Mouse (Mus musculus) kidney, embryonic 15.5 days (tissue): ENCODE results near the gene Aldh4a1. TPM values are rescaled to one million over a fixed set of nuclear protein-coding genes. Genes with fewer than 3 reads are reported as not detected.

ENCODE experiments used
- ATAC-seq: fragments of 200-750 bp; cut with Nextera tagmentation; replicated peaks from 2 replicates; pipeline ENCODE4 v1.8.0; 2017; ENCODE audit warnings: moderate TSS enrichment; ENCODE audit not compliant: low FRiP score
- H3K27ac ChIP-seq: fragments of 300-500 bp; sonication (generic); 2 replicates; pipeline ENCODE4 v1.5.1; 2015; ENCODE audit warnings: mild to moderate bottlenecking, inconsistent platforms
- H3K27me3 ChIP-seq: fragments of 300-500 bp; sonication (generic); 2 replicates; pipeline ENCODE4 v1.6.1; 2015; ENCODE audit warnings: inconsistent platforms
- H3K36me3 ChIP-seq: fragments of 300-500 bp; sonication (generic); 2 replicates; pipeline ENCODE4 v1.6.1; 2015; ENCODE audit warnings: inconsistent platforms
- H3K4me1 ChIP-seq: fragments of 300-500 bp; sonication (generic); 2 replicates; pipeline ENCODE4 v1.6.1; 2015; ENCODE audit warnings: inconsistent platforms
- H3K4me2 ChIP-seq: fragments of 300-500 bp; sonication (generic); 2 replicates; pipeline ENCODE4 v1.6.1; 2015; ENCODE audit warnings: moderate library complexity, mild to moderate bottlenecking, inconsistent platforms
- H3K4me3 ChIP-seq: fragments of 300-500 bp; sonication (generic); replicated peaks from 2 replicates; pipeline ENCODE4 v1.5.1; 2015; ENCODE audit warnings: mild to moderate bottlenecking, inconsistent platforms
- H3K9ac ChIP-seq: fragments of 300-500 bp; sonication (generic); 2 replicates; pipeline ENCODE4 v1.6.1; 2015; ENCODE audit warnings: mild to moderate bottlenecking, inconsistent platforms
- H3K9me3 ChIP-seq: fragments of 300-500 bp; sonication (generic); replicated peaks from 2 replicates; pipeline ENCODE4 v1.6.1; 2016; ENCODE audit warnings: inconsistent platforms
- WGBS: fragments of 180-500 bp; shearing (Covaris S2); methylation state at CpG from one replicate; pipeline ENCODE4 v1.1.7; 2015; ENCODE audit warnings: mixed read lengths; 5-methylcytosine and 5-hydroxymethylcytosine counted together
- polyA plus RNA-seq: library from polyadenylated mRNA; unstranded; fragments of >200 nt; fragmentation: Nextera tagmentation; extraction: Ambion mirVana; gene quantifications from 2 replicates; pipeline ENCODE4 v1.2.1, GENCODE M21; 2015

The Aldh4a1 gene
- 80.5 and 85.0 TPM in 2 replicates for polyA plus RNA-seq

DNA sequence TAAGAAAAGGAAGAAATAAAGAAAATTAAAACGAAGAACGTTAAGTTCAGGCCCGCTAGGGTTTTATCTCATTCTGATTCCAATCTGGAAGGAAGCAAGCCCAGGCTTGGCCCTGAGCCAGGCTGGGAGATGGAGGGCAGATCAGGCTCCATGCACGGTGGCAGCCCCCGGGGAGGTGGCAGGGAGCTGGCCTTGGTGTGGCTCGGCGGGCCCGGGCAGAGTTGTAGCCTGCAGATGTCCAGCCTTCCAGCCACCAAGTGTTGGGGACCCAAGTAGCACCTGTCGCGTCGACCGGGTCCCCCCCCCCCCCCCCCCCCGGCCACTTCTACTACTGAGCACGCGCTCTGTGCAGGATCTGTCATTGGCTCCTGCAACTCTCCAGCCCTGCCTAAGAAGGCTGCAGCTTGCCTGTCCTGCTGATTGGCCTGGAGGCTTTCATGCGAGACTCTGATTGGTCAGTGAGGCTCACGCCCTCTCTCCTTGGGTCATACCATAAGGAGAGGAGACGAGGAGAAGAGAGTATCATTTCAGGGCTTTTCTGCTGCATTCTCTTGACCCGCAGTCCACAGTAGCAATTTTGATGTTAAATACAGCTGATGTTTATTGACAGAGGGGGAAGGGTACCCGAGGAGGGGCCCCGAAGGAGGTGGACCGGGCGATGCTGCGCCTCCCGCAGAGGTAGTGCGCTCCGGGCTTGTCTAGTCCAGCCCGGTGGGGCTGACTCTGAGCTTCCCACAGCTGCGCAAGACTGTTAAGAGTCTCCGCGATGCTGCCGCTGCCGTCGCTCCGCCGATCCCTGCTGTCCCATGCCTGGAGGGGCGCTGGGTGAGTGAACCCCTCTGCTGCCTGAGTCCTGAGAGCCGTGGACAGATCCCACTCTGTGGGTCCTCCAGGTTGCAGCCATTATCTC, at the start of gene Aldh4a1:
Gene Aldh4a1 (plus strand): TSS at position 494 of the 910 bp plus-strand sequence.
- Histone ChIP-seq H3K36me3 (0 out of 2 replicates have a peak, but pooled peaks cover 4% of the 10 kb centered on the region), H3K4me3 (peak within 1 kb of the TSS; percentile 84), H3K27me3 (no peaks in the 10 kb centered on the region), H3K4me1 (peaks cover 33% of the 10 kb centered on the region), H3K27ac (peak within 1 kb of the TSS; percentile 91), H3K9me3 (no peaks in the 10 kb centered on the region), H3K4me2 (peak within 1 kb of the TSS; percentile 77), H3K9ac (peak within 1 kb of the TSS; percentile 73)
- ATAC-seq: peak; percentile 99
- under 1% methylated on average over 38 of the region's 38 CpGs for WGBS

DNA sequence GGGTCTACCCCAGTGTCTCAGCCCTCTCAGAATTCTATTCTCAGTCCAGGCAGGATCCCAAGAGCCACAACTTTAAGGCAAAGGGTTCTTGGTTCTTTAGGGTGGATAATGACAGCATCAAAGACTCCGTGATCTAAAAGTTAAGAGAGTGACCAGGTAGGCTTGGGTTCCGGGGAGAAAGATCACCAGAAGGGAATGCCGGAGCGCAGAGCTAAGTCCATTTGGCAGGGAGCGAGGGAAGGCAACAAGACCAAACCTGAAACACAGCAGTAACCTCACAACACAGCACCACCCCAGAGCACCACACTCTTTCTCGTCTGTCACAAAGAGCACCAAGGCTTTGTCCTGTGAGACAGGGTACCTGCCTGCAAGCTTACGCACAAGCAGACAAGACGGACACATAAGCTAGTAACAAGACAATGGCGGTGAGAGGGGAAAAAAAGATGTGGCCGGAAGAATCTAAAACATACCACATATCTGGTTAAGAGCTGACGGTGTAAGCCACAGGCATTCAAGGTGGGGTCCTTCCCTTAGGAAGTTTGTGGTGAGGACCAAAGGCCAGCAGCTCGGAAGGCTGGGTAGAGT, 49.6 kb upstream of the Aldh4a1 start:
- H3K9ac ChIP-seq: no peak overlapping the region
- H3K9me3 ChIP-seq: no peaks in the 10 kb centered on the region
- no peak overlapping the region for H3K4me3 ChIP-seq
- H3K36me3 ChIP-seq: no peaks in the 10 kb centered on the region
- no peak overlapping the region for H3K4me2 ChIP-seq
- no peak overlapping the region for H3K27ac ChIP-seq
- peaks cover 10% of the 10 kb centered on the region for H3K27me3 ChIP-seq
- H3K4me1 ChIP-seq: peaks cover 34% of the 10 kb centered on the region
- WGBS: 89% methylated on average over 12 of the region's 12 CpGs
- ATAC-seq: no peak

DNA sequence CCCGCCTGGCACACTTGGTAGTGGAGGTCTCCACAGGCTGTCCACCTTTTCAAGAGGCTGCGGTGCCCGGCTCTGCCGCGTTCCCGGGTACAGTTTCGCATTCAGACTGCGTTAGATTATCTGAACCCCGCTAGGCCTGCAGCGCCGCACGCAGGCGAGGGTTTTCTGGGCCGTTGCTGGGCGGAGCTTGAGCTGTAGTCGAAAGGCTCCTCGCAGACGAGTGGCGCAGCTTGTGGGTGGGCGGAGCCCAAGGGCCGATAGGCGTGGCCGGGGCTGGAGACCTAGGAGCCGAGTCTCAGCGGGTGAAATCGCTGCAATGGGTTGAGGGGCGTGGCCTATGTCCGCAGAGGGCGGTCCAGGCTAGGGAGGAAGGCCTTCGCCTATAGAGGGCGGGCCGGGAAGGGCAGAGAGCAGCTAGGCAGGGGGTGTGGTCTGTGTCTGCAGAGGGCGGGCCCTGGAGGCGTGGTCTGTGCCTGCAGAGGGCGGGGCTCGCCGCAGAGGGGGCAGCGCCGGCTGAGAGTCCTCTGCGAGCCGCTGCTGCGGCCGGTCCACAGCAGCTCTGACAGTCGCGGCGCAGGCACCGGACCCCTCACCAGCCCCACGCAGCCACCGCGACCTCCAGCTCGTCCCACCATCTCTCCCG, 48.4 kb upstream of the Aldh4a1 start:
- under 1% methylated on average over 52 of the region's 52 CpGs for WGBS
- no peaks in the 10 kb centered on the region for H3K9me3 ChIP-seq
- peak overlapping the region; percentile 95 for H3K4me2 ChIP-seq
- peak overlapping the region; percentile 67 for H3K4me3 ChIP-seq
- peaks cover 47% of the 10 kb centered on the region for H3K4me1 ChIP-seq
- H3K36me3 ChIP-seq: no peaks in the 10 kb centered on the region
- peak overlapping the region; percentile 74 for H3K9ac ChIP-seq
- peak overlapping the region; percentile 90 for H3K27ac ChIP-seq
- peak; percentile 95 for ATAC-seq
- peaks cover 10% of the 10 kb centered on the region for H3K27me3 ChIP-seq

DNA sequence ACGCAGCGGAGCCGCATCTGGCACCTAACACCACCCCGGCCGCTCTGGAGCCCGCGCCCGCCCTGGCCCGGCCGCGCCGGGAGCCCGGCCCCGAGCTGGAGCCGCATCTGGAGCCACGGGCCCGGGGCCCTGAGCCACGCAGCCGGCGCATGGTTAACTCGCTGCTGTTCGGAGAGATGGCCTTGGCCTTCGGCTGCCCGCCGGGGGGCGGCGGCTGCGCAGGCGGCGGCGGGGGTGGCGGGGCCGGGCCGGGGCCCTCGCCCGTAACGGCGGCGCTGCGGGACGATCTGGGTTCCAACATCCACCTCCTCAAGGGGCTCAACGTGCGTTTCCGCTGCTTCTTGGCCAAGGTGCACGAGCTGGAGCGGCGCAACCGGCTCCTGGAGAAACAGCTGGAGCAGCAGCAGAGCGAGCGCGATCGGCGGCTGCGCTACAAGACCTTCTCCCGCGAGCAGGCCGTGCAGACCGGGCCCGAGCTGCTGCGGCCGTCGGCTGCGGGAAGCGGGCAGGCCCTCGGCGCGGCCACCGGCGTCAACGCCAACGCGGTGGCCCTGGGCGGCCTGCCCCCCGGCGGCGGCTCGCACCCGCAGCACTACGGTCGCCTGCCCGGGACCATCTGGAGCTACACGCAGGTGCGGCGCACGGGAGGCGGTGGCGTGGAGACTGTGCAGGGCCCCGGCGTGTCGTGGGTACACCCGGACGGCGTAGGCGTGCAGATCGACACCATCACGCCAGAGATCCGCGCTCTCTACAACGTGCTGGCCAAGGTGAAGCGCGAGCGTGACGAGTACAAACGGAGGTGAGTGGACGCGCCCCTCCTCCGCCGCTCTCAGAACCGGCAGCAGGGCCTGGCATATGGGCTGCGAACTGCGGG, 47.6 kb upstream of the Aldh4a1 start:
- peak overlapping the region; percentile 67 for H3K4me3 ChIP-seq
- WGBS: under 1% methylated on average over 107 of the region's 111 CpGs
- no peaks in the 10 kb centered on the region for H3K9me3 ChIP-seq
- H3K4me2 ChIP-seq: peak overlapping the region; percentile 95
- peak overlapping the region; percentile 90 for H3K27ac ChIP-seq
- peaks cover 54% of the 10 kb centered on the region for H3K4me1 ChIP-seq
- ATAC-seq: peak; percentile 73; the same call in 1 of the 2 replicates
- peak overlapping the region; percentile 74 for H3K9ac ChIP-seq
- H3K36me3 ChIP-seq: no peaks in the 10 kb centered on the region
- peaks cover 10% of the 10 kb centered on the region; the same call in 1 of the 2 replicates for H3K27me3 ChIP-seq

DNA sequence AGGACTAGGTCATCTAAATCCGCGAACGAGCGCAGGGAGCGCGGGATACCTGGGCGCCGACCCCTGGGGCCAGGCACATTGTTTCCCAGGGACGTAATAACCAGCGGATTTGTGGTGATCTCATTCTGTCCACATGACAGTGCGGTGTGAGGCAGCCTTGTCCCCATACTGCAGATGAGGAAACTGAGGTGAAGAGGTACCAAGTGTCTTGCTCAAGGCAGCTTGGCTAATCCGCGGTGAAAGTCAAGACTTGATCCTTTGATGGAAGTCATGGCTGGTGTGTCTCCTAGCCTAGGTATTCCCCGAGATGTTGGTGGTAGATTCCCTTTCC, 47.0 kb upstream of the Aldh4a1 start:
- H3K4me2 ChIP-seq: peak overlapping the region; percentile 95
- peak overlapping the region; percentile 74 for H3K9ac ChIP-seq
- ATAC-seq: no peak
- peak overlapping the region; percentile 67 for H3K4me3 ChIP-seq
- no peaks in the 10 kb centered on the region for H3K9me3 ChIP-seq
- H3K36me3 ChIP-seq: no peaks in the 10 kb centered on the region
- WGBS: 7% methylated on average over 14 of the region's 14 CpGs
- H3K27me3 ChIP-seq: peaks cover 10% of the 10 kb centered on the region; the same call in 1 of the 2 replicates
- peaks cover 60% of the 10 kb centered on the region for H3K4me1 ChIP-seq
- H3K27ac ChIP-seq: peak overlapping the region; percentile 90; the same call in 1 of the 2 replicates

DNA sequence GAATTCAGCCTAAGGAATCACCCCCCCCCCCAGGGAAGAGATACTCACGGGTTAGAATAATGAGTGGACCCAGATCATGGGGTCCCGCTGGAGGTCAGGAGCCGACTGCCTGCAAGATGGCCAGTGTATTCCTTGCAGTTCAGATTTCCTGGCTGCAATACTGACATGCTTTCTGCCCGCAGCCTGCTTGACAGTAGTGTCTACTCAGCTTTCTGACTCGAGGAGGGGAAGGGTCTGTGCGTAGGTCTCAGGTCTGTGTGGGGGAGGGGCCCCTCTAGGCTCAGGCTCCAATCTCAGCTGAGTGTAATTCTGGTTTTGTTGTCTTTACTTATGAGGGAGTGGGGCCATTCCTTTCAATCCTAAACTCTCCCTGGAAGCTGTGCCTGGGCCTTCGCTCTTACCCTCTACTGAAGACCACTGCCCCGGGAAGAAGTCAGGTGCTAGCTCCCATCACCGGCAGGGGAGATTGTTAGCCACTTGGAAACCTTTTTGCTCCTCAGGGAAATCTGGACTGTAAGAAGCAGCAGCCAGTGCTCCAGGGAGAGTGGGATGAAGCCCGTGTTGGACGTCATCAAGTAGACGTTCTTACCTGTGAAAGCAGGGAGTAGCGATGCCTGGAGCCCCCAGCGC, 46.3 kb upstream of the Aldh4a1 start:
- Histone ChIP-seq H3K9ac (peak overlapping the region; percentile 29), H3K36me3 (no peaks in the 10 kb centered on the region)
- ATAC-seq: no peak

DNA sequence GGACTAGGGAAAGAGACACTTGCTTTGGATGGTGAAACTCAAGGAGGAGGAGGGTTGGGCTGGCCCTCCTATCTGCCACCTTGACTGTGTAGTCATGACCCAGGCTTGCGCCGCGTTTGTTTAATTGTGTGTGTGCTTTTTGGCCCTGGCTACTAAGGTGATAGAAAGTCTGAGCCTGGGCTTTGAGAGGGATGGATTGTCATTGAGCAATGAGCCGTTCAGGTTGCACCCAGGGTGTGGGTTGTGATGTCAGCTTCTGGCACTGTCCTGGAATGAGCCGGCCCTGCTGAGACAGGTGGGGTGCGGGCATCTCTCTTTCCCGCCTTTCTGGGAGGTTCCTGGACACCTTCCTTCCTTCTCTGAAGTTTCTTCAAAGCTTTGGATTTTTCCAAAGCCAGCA, 45.7 kb upstream of the Aldh4a1 start:
- Histone ChIP-seq H3K4me2 (peak overlapping the region; percentile 95), H3K9ac (peak overlapping the region; percentile 29; the same call in 1 of the 2 replicates), H3K27ac (no peak overlapping the region), H3K36me3 (no peaks in the 10 kb centered on the region), H3K9me3 (no peaks in the 10 kb centered on the region), H3K4me1 (peaks cover 74% of the 10 kb centered on the region), H3K27me3 (peaks cover 10% of the 10 kb centered on the region; the same call in 1 of the 2 replicates), H3K4me3 (peak overlapping the region; percentile 67)
- ATAC-seq: no peak
- 66% methylated on average over 7 of the region's 7 CpGs for WGBS

More for the DNA sequence above, 46.3 kb upstream of the Aldh4a1 start:
- WGBS: 26% methylated on average over 14 of the region's 14 CpGs
- Histone ChIP-seq H3K27me3 (peaks cover 10% of the 10 kb centered on the region; the same call in 1 of the 2 replicates), H3K4me1 (peaks cover 68% of the 10 kb centered on the region), H3K4me3 (peak overlapping the region; percentile 67), H3K27ac (peak overlapping the region; percentile 34; the same call in 1 of the 2 replicates), H3K4me2 (peak overlapping the region; percentile 95), H3K9me3 (no peaks in the 10 kb centered on the region)

DNA sequence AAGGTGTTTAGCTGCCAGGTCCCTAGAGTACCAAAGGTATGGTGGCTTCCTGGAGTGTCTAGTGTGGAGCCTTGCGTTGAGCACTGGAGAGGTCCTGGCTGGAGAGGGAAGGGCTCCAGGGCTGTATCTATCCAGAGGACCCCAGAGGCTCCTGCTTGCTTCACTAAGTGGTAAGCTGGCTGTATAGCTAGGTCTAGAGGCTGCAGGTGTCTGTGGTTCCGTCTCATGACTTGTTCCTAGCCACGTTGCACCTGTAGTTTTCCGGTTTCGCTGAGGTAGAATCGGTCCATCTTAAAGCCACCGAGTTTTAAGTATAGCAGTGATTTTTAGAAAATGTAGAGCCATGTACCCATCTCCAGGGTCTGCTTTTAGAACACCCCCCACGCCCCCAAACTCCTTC, 44.3 kb upstream of the Aldh4a1 start:
- H3K27ac ChIP-seq: no peak overlapping the region
- H3K9ac ChIP-seq: peak overlapping the region; percentile 7; the same call in 1 of the 2 replicates
- no peak overlapping the region for H3K4me3 ChIP-seq
- peaks cover 88% of the 10 kb centered on the region for H3K4me1 ChIP-seq
- peak overlapping the region; percentile 95 for H3K4me2 ChIP-seq
- no peaks in the 10 kb centered on the region for H3K27me3 ChIP-seq
- ATAC-seq: no peak
- no peaks in the 10 kb centered on the region for H3K36me3 ChIP-seq
- 81% methylated on average over 8 of the region's 8 CpGs for WGBS
- no peaks in the 10 kb centered on the region for H3K9me3 ChIP-seq

DNA sequence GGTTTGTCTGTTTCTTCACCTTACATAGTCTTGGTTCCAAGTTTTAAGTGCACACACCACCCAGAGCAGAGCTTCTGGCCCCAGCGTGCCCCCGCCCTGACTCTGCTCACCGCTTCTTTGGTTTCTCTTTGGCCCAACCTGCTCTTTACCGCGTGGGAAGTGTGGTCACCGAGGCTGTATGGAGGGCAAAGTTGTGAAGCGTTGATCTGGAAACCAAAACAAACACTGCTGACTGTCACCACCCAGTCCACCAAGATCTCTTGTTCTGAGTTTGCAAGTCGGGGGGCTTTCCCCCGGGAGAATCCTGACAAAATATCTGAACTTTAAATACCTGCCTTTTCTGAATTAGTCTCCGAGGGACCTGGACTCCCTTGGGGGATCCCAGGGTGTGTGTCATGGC, 43.7 kb upstream of the Aldh4a1 start:
- Histone ChIP-seq H3K4me3 (0 out of 2 replicates have a peak overlapping the region, but pooled peaks have one; percentile 1), H3K4me1 (peaks cover 89% of the 10 kb centered on the region), H3K36me3 (no peaks in the 10 kb centered on the region), H3K27me3 (no peaks in the 10 kb centered on the region), H3K9me3 (no peaks in the 10 kb centered on the region), H3K4me2 (peak overlapping the region; percentile 95), H3K9ac (no peak overlapping the region), H3K27ac (peak overlapping the region; percentile 96)
- no peak for ATAC-seq
- 26% methylated on average over 10 of the region's 10 CpGs for WGBS

DNA sequence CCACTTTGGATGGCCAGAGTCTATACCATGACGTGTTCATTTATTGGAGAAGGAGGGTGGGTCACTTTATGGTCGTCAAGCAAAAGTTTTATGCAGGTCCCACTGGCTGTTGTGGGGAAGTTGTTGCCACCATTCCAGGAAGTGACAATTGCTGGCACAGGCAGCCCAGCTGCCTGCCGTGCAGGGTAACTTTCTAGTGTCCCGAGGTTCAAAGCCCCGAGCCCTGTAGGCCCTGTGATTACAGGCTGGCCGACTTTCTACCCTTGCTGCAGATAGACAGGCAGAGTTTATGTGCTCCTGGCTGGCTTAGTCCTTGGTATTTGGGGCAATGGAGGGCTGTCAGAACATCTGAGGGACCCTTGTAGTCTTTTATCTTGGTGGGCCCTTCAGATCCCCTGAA, 43.2 kb upstream of the Aldh4a1 start:
- Histone ChIP-seq H3K36me3 (no peaks in the 10 kb centered on the region), H3K9me3 (no peaks in the 10 kb centered on the region), H3K27ac (peak overlapping the region; percentile 96), H3K4me3 (no peak overlapping the region), H3K4me2 (peak overlapping the region; percentile 95), H3K27me3 (no peaks in the 10 kb centered on the region), H3K4me1 (peaks cover 91% of the 10 kb centered on the region), H3K9ac (no peak overlapping the region)
- ATAC-seq: no peak
- 31% methylated on average over 6 of the region's 6 CpGs for WGBS
